ENCODE assay signal across 28 mouse cellular contexts in the genomic region with DNA sequence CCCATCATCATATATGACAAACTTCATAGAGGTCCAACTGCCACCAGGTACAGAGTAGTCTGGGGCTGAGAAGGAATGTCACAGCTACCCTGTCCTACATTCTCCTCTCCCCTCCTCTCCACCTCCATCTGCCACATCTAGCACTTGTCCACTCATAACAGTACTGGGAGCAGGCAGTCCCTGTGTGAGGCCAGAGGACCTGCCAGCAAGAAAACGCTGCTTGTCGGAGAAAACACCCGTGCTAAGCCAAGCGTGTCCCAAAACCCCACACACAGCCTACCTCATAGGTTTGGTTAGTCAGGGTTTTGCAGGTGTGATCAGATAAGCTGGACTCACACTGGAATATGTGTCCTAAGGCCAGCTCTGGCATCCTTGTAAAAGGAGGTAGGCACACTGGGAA. TPM values are rescaled to one million over a fixed set of nuclear protein-coding genes. Genes with fewer than 3 reads are reported as not detected.
A peak's percentile ranks its signal among the peaks of the same experiment; 100 is the strongest.
DNase-seq lines count a peak whose midpoint lies in the region; ATAC-seq lines count a peak whose summit lies in the region.
"Had no signal": no experiment of that assay in that cellular context is flagged by ENCODE, and none has a peak within 500 bp of the region (broad histone marks: within the 10 kb centered on the region; RNA-seq: fewer than 3 reads in every experiment).

No protein-coding gene starts in this region.

- peaks cover 20% of the 10 kb centered on the region for H3K4me1 ChIP-seq in forebrain, embryonic 10.5 days
- no peaks in the 10 kb centered on the region; the same call in 1 of the 2 replicates for H3K4me1 ChIP-seq in forebrain, embryonic 14.5 days (ENCODE audit: control insufficient read depth, insufficient read depth, low read length)
- H3K4me1 ChIP-seq in intestine, embryonic 16.5 days (ENCODE audit: control insufficient read depth, insufficient read depth, low read length) = peaks cover 3% of the 10 kb centered on the region; the same call in 1 of the 2 replicates
- H3K4me1 ChIP-seq: forebrain, embryonic 15.5 days; liver, embryonic 15.5 days had no signal

- H3K27me3 ChIP-seq in forebrain, embryonic 10.5 days (ENCODE audit: poor library complexity, severe bottlenecking) = peaks cover 19% of the 10 kb centered on the region
- no peaks in the 10 kb centered on the region for H3K27me3 ChIP-seq in forebrain, embryonic 14.5 days (replicated peaks; ENCODE audit: control insufficient read depth, insufficient read depth, low read length)
- no peaks in the 10 kb centered on the region for H3K27me3 ChIP-seq in intestine, embryonic 16.5 days (replicated peaks; ENCODE audit: control insufficient read depth, insufficient read depth, low read length)
- H3K27me3 ChIP-seq: embryonic facial prominence, embryonic 15.5 days; forebrain, embryonic 15.5 days; liver, embryonic 15.5 days had no signal

- H3K9ac ChIP-seq in forebrain, embryonic 14.5 days (ENCODE audit: low read length) = no peak overlapping the region
- H3K9ac ChIP-seq in intestine, embryonic 16.5 days (ENCODE audit: low read depth, low read length) = no peak overlapping the region
- H3K9ac ChIP-seq: embryonic facial prominence, embryonic 15.5 days; forebrain, embryonic 15.5 days; heart, embryonic 12.5 days; hindbrain, embryonic 14.5 days; liver, embryonic 15.5 days; lung, embryonic 14.5 days had no signal

- 85% methylated on average over 4 of the region's 4 CpGs for WGBS in forebrain, embryonic 10.5 days
- 80% methylated on average over 4 of the region's 4 CpGs for WGBS in forebrain, embryonic 14.5 days
- WGBS in intestine, embryonic 16.5 days = 87% methylated on average over 4 of the region's 4 CpGs

- ATAC-seq in forebrain, embryonic 14.5 days = no peak
- no peak for ATAC-seq in intestine, embryonic 16.5 days
- ATAC-seq: forebrain, embryonic 15.5 days; midbrain, embryonic 16.5 days had no signal

- H3K4me3 ChIP-seq in forebrain, embryonic 10.5 days = no peak overlapping the region
- no peak overlapping the region for H3K4me3 ChIP-seq in forebrain, embryonic 14.5 days (ENCODE audit: low read depth, low read length)
- H3K4me3 ChIP-seq in intestine, embryonic 16.5 days (ENCODE audit: low read length) = no peak overlapping the region
- H3K4me3 ChIP-seq: embryonic facial prominence, embryonic 15.5 days; forebrain, embryonic 15.5 days; gastrocnemius, adult 2 months; heart, adult 2 months; heart, embryonic 12.5 days; liver, embryonic 15.5 days had no signal

- H3K4me2 ChIP-seq in forebrain, embryonic 14.5 days (ENCODE audit: low read length) = no peak overlapping the region
- no peak overlapping the region for H3K4me2 ChIP-seq in intestine, embryonic 16.5 days (ENCODE audit: low read depth, low read length)
- H3K4me2 ChIP-seq: embryonic facial prominence, embryonic 15.5 days; forebrain, embryonic 15.5 days; heart, embryonic 12.5 days; hindbrain, embryonic 14.5 days; liver, embryonic 15.5 days; lung, embryonic 14.5 days had no signal

- no peak for DNase-seq in forebrain, embryonic 10.5 days (ENCODE audit: extremely low spot score, low spot score)
- no peak for DNase-seq in forebrain, embryonic 14.5 days (ENCODE audit: low spot score)
- DNase-seq in brain, adult 2 months (ENCODE audit: low read depth, low spot score) = peak; percentile 86
- peak; percentile 65 to 70 for DNase-seq in cerebellum, adult 18-20 months
- DNase-seq in cerebellum, postnatal 10 days = peak; percentile 62 to 71
- no peak for DNase-seq in spleen, postnatal 14 days (ENCODE audit: low spot score in 2 of 2)
- DNase-seq in thymus, postnatal 4 days = no peak
- DNase-seq: gastrocnemius, adult 2 months; gastrocnemius, postnatal 36 days; heart, adult 2 months; heart, postnatal 4 days; kidney, adult 11 months; kidney, postnatal 10 days; liver; lung, embryonic 14.5 days; lung, postnatal 14 days; right cerebral cortex, postnatal 25 days; thymus, postnatal 14 days had no signal

- H3K27ac ChIP-seq in forebrain, embryonic 10.5 days = 0 out of 2 replicates have a peak overlapping the region, but pooled peaks have one; percentile 35
- no peak overlapping the region for H3K27ac ChIP-seq in forebrain, embryonic 14.5 days (ENCODE audit: low read depth, low read length)
- H3K27ac ChIP-seq in intestine, embryonic 16.5 days (ENCODE audit: low read length) = no peak overlapping the region
- H3K27ac ChIP-seq: embryonic facial prominence, embryonic 15.5 days; forebrain, embryonic 15.5 days; gastrocnemius, adult 2 months; heart, adult 2 months; hindbrain, embryonic 14.5 days; liver, embryonic 15.5 days had no signal

- no peaks in the 10 kb centered on the region for H3K9me3 ChIP-seq in forebrain, embryonic 10.5 days
- H3K9me3 ChIP-seq in forebrain, embryonic 14.5 days (replicated peaks; ENCODE audit: control insufficient read depth, low read length) = no peaks in the 10 kb centered on the region
- no peaks in the 10 kb centered on the region for H3K9me3 ChIP-seq in intestine, embryonic 16.5 days (ENCODE audit: control insufficient read depth, low read length)
- H3K9me3 ChIP-seq: embryonic facial prominence, embryonic 15.5 days; forebrain, embryonic 15.5 days; heart, embryonic 12.5 days; liver, embryonic 15.5 days had no signal

- H3K36me3 ChIP-seq in forebrain, embryonic 10.5 days (replicated peaks) = no peaks in the 10 kb centered on the region
- no peaks in the 10 kb centered on the region for H3K36me3 ChIP-seq in forebrain, embryonic 14.5 days (ENCODE audit: control insufficient read depth, insufficient read depth, low read length)
- H3K36me3 ChIP-seq in intestine, embryonic 16.5 days (ENCODE audit: control insufficient read depth, insufficient read depth, low read length) = no peaks in the 10 kb centered on the region
- H3K36me3 ChIP-seq: embryonic facial prominence, embryonic 15.5 days; forebrain, embryonic 15.5 days; heart, embryonic 12.5 days; liver, embryonic 15.5 days had no signal

RNA-seq across cellular contexts. Expression of gene 1810010D01Rik, which starts 33.0 kb away (rescaled TPM):
- 0.16 and 0.31 TPM in 2 replicates for polyA plus RNA-seq in forebrain, embryonic 10.5 days (2016; fragmentation: Nextera tagmentation; extraction: Ambion mirVana)
- polyA plus RNA-seq in forebrain, embryonic 14.5 days (2014; fragmentation: Nextera tagmentation; extraction: Ambion mirVana) = not detected in 2 replicates
- 0.54 and 0.65 TPM in 2 replicates for polyA plus RNA-seq in intestine, embryonic 16.5 days (2015; fragmentation: Nextera tagmentation; extraction: Ambion mirVana)
- polyA plus RNA-seq: heart, postnatal 0 days; hindbrain, embryonic 14.5 days; limb, embryonic 11.5 days; neural tube, embryonic 11.5 days had no signal

RNA-seq across cellular contexts. Expression of gene Tpcn2, which starts 42.9 kb away (rescaled TPM):
- 5.1 and 5.9 TPM in 2 replicates for polyA plus RNA-seq in forebrain, embryonic 10.5 days (2016; fragmentation: Nextera tagmentation; extraction: Ambion mirVana)
- polyA plus RNA-seq in forebrain, embryonic 14.5 days (2014; fragmentation: Nextera tagmentation; extraction: Ambion mirVana) = 0.46 and 0.86 TPM in 2 replicates
- 8.9 and 9.1 TPM in 2 replicates for polyA plus RNA-seq in intestine, embryonic 16.5 days (2015; fragmentation: Nextera tagmentation; extraction: Ambion mirVana)

RNA-seq across cellular contexts. Expression of gene Mrgprf, which starts 59.7 kb away (rescaled TPM):
- 0.07 and 0.09 TPM in 2 replicates for polyA plus RNA-seq in forebrain, embryonic 10.5 days (2016; fragmentation: Nextera tagmentation; extraction: Ambion mirVana)
- polyA plus RNA-seq in forebrain, embryonic 14.5 days (2014; fragmentation: Nextera tagmentation; extraction: Ambion mirVana) = 2.7 and 3.9 TPM in 2 replicates
- polyA plus RNA-seq in intestine, embryonic 16.5 days (2015; fragmentation: Nextera tagmentation; extraction: Ambion mirVana) = 2.2 and 2.5 TPM in 2 replicates
- polyA plus RNA-seq: neural tube, embryonic 11.5 days had no signal

Comparison
In these comparisons a context has a peak if more than half of its experiments do, and no peak if none do; other contexts are left out.
1. DNase-seq: peak in brain, adult 2 months (single experiment), cerebellum, adult 18-20 months (2 of 2) and cerebellum, postnatal 10 days (2 of 2); none in forebrain, embryonic 10.5 days (single experiment), forebrain, embryonic 14.5 days (single experiment), spleen, postnatal 14 days (0 of 2) and thymus, postnatal 4 days (single experiment).